Mouse (Mus musculus) CH12.LX (cell line): ENCODE results near the gene Sema7a. TPM values are rescaled to one million over a fixed set of nuclear protein-coding genes. Genes with fewer than 3 reads are reported as not detected.
A peak's percentile ranks its signal among the peaks of the same experiment; 100 is the strongest.

Experiments used
- DNase-seq: peaks from one replicate; pipeline ENCODE4 v3.0.0-alpha.2; 2013; ENCODE audit errors: extremely low read depth
- H3K27ac ChIP-seq: 2 replicates; pipeline ENCODE4 v1.5.1; 2012; ENCODE audit warnings: low read depth, mild to moderate bottlenecking, control low read depth, moderate library complexity; ENCODE audit not compliant: insufficient read depth
- H3K27me3 ChIP-seq: replicated peaks from 2 replicates; pipeline ENCODE3; 2012; ENCODE audit warnings: inconsistent platforms
- H3K36me3 ChIP-seq, 2 experiments: replicated peaks in 1 of 2; 2 replicates each; pipeline versions ENCODE3 to v1.6.1; 2012; ENCODE audit warnings: inconsistent platforms in 1 of 2, low read length in 1 of 2, mild to moderate bottlenecking in 1 of 2, mixed read lengths in 1 of 2, moderate library complexity in 1 of 2; ENCODE audit not compliant: control insufficient read depth in 1 of 2, insufficient read depth in 1 of 2
- H3K4me1 ChIP-seq, 2 experiments: 2 replicates each; pipeline ENCODE4 v1.6.1; 2012; ENCODE audit warnings: inconsistent platforms in 1 of 2, moderate library complexity in 1 of 2; ENCODE audit not compliant: insufficient read depth in 2 of 2, control insufficient read depth in 1 of 2
- H3K4me2 ChIP-seq: 2 replicates; pipeline ENCODE4 v1.6.1; 2012; ENCODE audit warnings: low read depth, mild to moderate bottlenecking, control low read depth; ENCODE audit not compliant: poor library complexity, insufficient read depth, severe bottlenecking
- H3K4me3 ChIP-seq, 3 experiments: fragments of 150-350 bp in 1 of 3; sonication (generic) in 1 of 3; replicated peaks in 1 of 3; 2 replicates each; pipeline versions ENCODE3 to v1.5.1; 2011 to 2012; ENCODE audit warnings: low read depth in 2 of 3, low read length in 2 of 3, mild to moderate bottlenecking in 2 of 3, moderate library complexity in 2 of 3, control low read depth in 1 of 3, improper control_type of control experiment in 1 of 3, inconsistent platforms in 1 of 3, mixed read lengths in 1 of 3; ENCODE audit not compliant: poor library complexity in 1 of 3
- H3K79me2 ChIP-seq: replicated peaks from 2 replicates; pipeline ENCODE4 v1.6.1; 2012; ENCODE audit warnings: mild to moderate bottlenecking, moderate library complexity; ENCODE audit not compliant: control insufficient read depth, poor library complexity, insufficient read depth, severe bottlenecking; ENCODE audit errors: extremely low read depth
- H3K9ac ChIP-seq: 2 replicates; pipeline ENCODE4 v1.6.1; 2012; ENCODE audit warnings: low read depth, mild to moderate bottlenecking, control low read depth, moderate library complexity; ENCODE audit not compliant: insufficient read depth
- H3K9me3 ChIP-seq: replicated peaks from 2 replicates; pipeline ENCODE3; 2012; ENCODE audit warnings: low read length, inconsistent platforms, mixed read lengths
- CHD1 ChIP-seq: IDR thresholded peaks from 2 replicates; pipeline ENCODE4 v1.6.1; 2012; ENCODE audit warnings: low read depth, low read length, improper control_type of control experiment, inconsistent platforms
- CTCF ChIP-seq, 2 experiments: IDR thresholded peaks in 1 of 2; conservative IDR thresholded peaks in 1 of 2; 2 replicates each; pipeline ENCODE4 v1.5.1; 2011 to 2012; ENCODE audit warnings: low read depth in 2 of 2, low read length in 2 of 2, improper control_type of control experiment in 1 of 2, inconsistent platforms in 1 of 2, mild to moderate bottlenecking in 1 of 2, moderate library complexity in 1 of 2
- E2F4 ChIP-seq: IDR thresholded peaks from 2 replicates; pipeline ENCODE4 v1.6.1; 2011; ENCODE audit warnings: low read depth, low read length, improper control_type of control experiment; ENCODE audit not compliant: insufficient replicate concordance
- ELF1 ChIP-seq: IDR thresholded peaks from 2 replicates; pipeline ENCODE4 v1.6.1; 2014; ENCODE audit warnings: low read depth, mild to moderate bottlenecking, inconsistent platforms, low read length, improper control_type of control experiment
- ETS1 ChIP-seq: conservative IDR thresholded peaks from 2 replicates; pipeline ENCODE4 v1.6.1; 2012; ENCODE audit warnings: low read depth, mild to moderate bottlenecking, inconsistent platforms, low read length, improper control_type of control experiment, moderate library complexity
- GABPA ChIP-seq: IDR thresholded peaks from 2 replicates; pipeline ENCODE4 v1.6.1; 2012; ENCODE audit warnings: low read depth, low read length, improper control_type of control experiment, inconsistent platforms; ENCODE audit not compliant: insufficient replicate concordance
- JUN ChIP-seq: IDR thresholded peaks from 2 replicates; pipeline ENCODE4 v1.6.1; 2011; ENCODE audit warnings: low read depth, mild to moderate bottlenecking, low read length, improper control_type of control experiment, moderate library complexity; ENCODE audit not compliant: insufficient read depth
- JUND ChIP-seq: conservative IDR thresholded peaks from 2 replicates; pipeline ENCODE4 v1.6.1; 2011; ENCODE audit warnings: low read depth, low read length, improper control_type of control experiment
- KAT2A ChIP-seq: IDR thresholded peaks from 2 replicates; pipeline ENCODE4 v1.6.1; 2012; ENCODE audit warnings: low read length, improper control_type of control experiment, inconsistent platforms; ENCODE audit not compliant: insufficient replicate concordance
- MAFK ChIP-seq: IDR thresholded peaks from 2 replicates; pipeline ENCODE4 v1.6.1; 2011; ENCODE audit warnings: low read length, improper control_type of control experiment; ENCODE audit not compliant: insufficient replicate concordance
- MAX ChIP-seq: IDR thresholded peaks from 2 replicates; pipeline ENCODE4 v1.6.1; 2011; ENCODE audit warnings: low read length, improper control_type of control experiment
- MAZ ChIP-seq: IDR thresholded peaks from 2 replicates; pipeline ENCODE4 v1.6.1; 2012; ENCODE audit warnings: low read depth, mild to moderate bottlenecking, inconsistent platforms, low read length, improper control_type of control experiment, moderate library complexity
- MEF2A ChIP-seq: IDR thresholded peaks from 2 replicates; pipeline ENCODE4 v1.6.1; 2014; ENCODE audit warnings: low read depth, mild to moderate bottlenecking, inconsistent platforms, low read length, improper control_type of control experiment, borderline replicate concordance
- NELFE ChIP-seq: IDR thresholded peaks from 2 replicates; pipeline ENCODE4 v1.6.1; 2011; ENCODE audit warnings: low read depth, low read length, improper control_type of control experiment
- PAX5 ChIP-seq: IDR thresholded peaks from 2 replicates; pipeline ENCODE4 v1.6.1; 2012; ENCODE audit warnings: low read length, inconsistent platforms, mixed read lengths
- POLR2AphosphoS2 ChIP-seq: IDR thresholded peaks from 2 replicates; pipeline ENCODE4 v1.6.1; 2011; ENCODE audit warnings: low read depth, low read length, improper control_type of control experiment
- RAD21 ChIP-seq: IDR thresholded peaks from 2 replicates; pipeline ENCODE4 v1.6.1; 2011; ENCODE audit warnings: low read depth, mild to moderate bottlenecking, low read length, improper control_type of control experiment, moderate library complexity
- RCOR1 ChIP-seq: conservative IDR thresholded peaks from 2 replicates; pipeline ENCODE4 v1.6.1; 2012; ENCODE audit warnings: low read depth, mild to moderate bottlenecking, inconsistent platforms, low read length, improper control_type of control experiment
- SIN3A ChIP-seq: IDR thresholded peaks from 2 replicates; pipeline ENCODE4 v1.6.1; 2012; ENCODE audit warnings: low read length, improper control_type of control experiment, inconsistent platforms
- TCF12 ChIP-seq: IDR thresholded peaks from 2 replicates; pipeline ENCODE4 v1.6.1; 2014; ENCODE audit warnings: low read depth, mild to moderate bottlenecking, inconsistent platforms, low read length, improper control_type of control experiment
- UBTF ChIP-seq: IDR thresholded peaks from 2 replicates; pipeline ENCODE4 v1.6.1; 2012; ENCODE audit warnings: low read depth, mild to moderate bottlenecking, inconsistent platforms, low read length, improper control_type of control experiment, moderate library complexity
- ZC3H11A ChIP-seq: IDR thresholded peaks from 2 replicates; pipeline ENCODE4 v1.6.1; 2012; ENCODE audit warnings: low read depth, mild to moderate bottlenecking, inconsistent platforms, low read length, improper control_type of control experiment
- dilution Hi-C: fragments of 300-500 bp; cut with MboI; formaldehyde crosslinking; loops from 2 replicates; pipeline ENCODE4 v1.14.3; 2020; ENCODE audit warnings: low sequenced_read_pairs; ENCODE audit not compliant: extremely low pct_unique_long_range_greater_than_20kb, extremely low pct_ligation_motif_present
- in situ Hi-C: fragments of 300-500 bp; cut with MboI; formaldehyde crosslinking; loops from 3 replicates; pipeline ENCODE4 v1.14.3; 2019; ENCODE audit warnings: low sequenced_read_pairs, low pct_ligation_motif_present, low pct_unique_long_range_greater_than_20kb, mixed read lengths
- polyA plus RNA-seq: library from polyadenylated mRNA; unstranded; fragments of >175 nt; gene quantifications from 2 replicates; pipeline ENCODE4 v1.2.1, GENCODE M21; 2012; ENCODE audit warnings: low read depth; ENCODE audit not compliant: insufficient read length
- total RNA-seq, 2 experiments: library from RNA; depleted of rRNA; stranded (reverse); fragments of 300-350 nt in 1 of 2; fragments of >200 nt in 1 of 2; gene quantifications; 2 replicates each; pipeline ENCODE4 v1.2.3; 2012 to 2014

Sema7a gene
- total and polyA plus RNA-seq, 3 experiments = 88.6 to 181 (median 89.4) TPM

DNA sequence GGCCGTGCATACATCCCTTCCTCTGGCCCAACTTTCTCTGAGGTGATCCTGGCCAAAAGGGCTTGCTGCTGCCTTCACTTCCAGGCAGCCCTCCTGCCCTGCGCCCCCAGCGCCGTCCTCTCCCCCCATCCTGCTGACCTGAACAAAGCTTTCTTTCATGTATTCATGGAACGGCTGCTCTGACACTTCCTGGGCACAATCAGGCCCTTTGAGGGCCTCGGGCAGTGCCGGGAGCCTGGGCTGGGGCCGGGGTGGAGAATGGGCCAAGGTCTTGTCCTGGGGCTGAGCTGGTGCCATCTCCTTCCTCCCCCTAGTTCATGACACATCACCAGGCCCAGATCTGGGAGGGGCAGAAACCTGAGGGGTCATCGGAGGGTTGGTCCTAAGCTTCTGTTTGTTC, 10.6 kb downstream of the Sema7a start:
- Histone ChIP-seq H3K9me3 (no peaks in the 10 kb centered on the region), H3K4me2 (peak overlapping the region; percentile 95)
- TF ChIP-seq UBTF (peak; percentile 66; the same call in 1 of the 2 replicates), MAZ (no peak), SIN3A (0 out of 2 replicates have a peak, but pooled peaks have one; percentile 14)
- TF ChIP-seq, all 38 proteins: peak for 2
- Histone ChIP-seq H3K4me1 (peaks cover 46 to 86% of the 10 kb centered on the region in 2 experiments), H3K36me3 (peaks cover 69 to 97% of the 10 kb centered on the region in 2 experiments), H3K27ac (peak overlapping the region; percentile 96), H3K79me2 (peaks cover 100% of the 10 kb centered on the region), H3K27me3 (no peaks in the 10 kb centered on the region), H3K4me3 (peak overlapping the region; percentile 52 to 64 (median 60)), H3K9ac (peak overlapping the region; percentile 89)
- in situ Hi-C loops (no loop called here), dilution Hi-C loops (no loop called here)
- DNase-seq = no peak

DNA sequence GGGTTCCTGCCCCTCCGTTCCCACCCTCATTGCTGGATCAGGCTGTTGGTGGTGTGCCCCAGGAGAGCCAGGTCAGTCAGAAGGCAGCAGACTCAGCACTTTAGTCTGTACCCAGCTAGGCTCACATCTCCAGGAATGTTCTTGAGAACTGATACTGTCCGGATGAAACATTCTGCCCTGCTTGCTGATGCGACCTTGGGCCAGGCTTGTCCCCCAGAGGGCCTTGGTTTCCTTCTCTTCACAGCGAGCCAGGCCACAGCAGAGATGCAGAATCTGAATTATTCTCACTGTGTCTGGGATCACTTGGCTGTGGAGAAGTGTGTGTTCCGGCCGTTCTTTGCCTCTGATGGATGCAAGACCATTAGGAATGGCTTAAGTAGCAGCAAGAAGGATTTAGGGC, 12.1 kb downstream of the Sema7a start:
- Histone ChIP-seq H3K9ac (peak overlapping the region; percentile 89), H3K27ac (peak overlapping the region; percentile 96), H3K4me2 (peak overlapping the region; percentile 95), H3K36me3 (peaks cover 70 to 96% of the 10 kb centered on the region in 2 experiments), H3K4me1 (peaks cover 46 to 85% of the 10 kb centered on the region in 2 experiments), H3K79me2 (peaks cover 98% of the 10 kb centered on the region), H3K27me3 (no peaks in the 10 kb centered on the region), H3K9me3 (no peaks in the 10 kb centered on the region), H3K4me3 (peak overlapping the region; percentile 52 to 64 (median 60))
- in situ Hi-C loops = no loop called here
- dilution Hi-C loops = no loop called here
- DNase-seq = no peak
- TF ChIP-seq UBTF (0 out of 2 replicates have a peak, but pooled peaks have one; percentile 33), MAZ (no peak), CHD1 (no peak; the same call in 1 of the 2 replicates), SIN3A (peak; percentile 51; the same call in 1 of the 2 replicates), MAFK (peak; percentile 49; the same call in 1 of the 2 replicates)

GRCm38 (mm10) chr9:57954962-57955744, 15.2 kb downstream of the Sema7a start:
- H3K27ac ChIP-seq = peak overlapping the region; percentile 99
- peak overlapping the region; percentile 29 to 60 (median 48) for H3K4me3 ChIP-seq
- DNase-seq = peak; percentile 92
- dilution Hi-C loops (no loop called here), in situ Hi-C loops (no loop called here)
- peaks cover 76 to 96% of the 10 kb centered on the region in 2 experiments for H3K36me3 ChIP-seq
- H3K9me3 ChIP-seq = no peaks in the 10 kb centered on the region
- H3K4me1 ChIP-seq = peaks cover 46 to 92% of the 10 kb centered on the region in 2 experiments
- H3K4me2 ChIP-seq = peak overlapping the region; percentile 95
- H3K9ac ChIP-seq = peak overlapping the region; percentile 89
- peaks cover 86% of the 10 kb centered on the region for H3K79me2 ChIP-seq
- H3K27me3 ChIP-seq = no peaks in the 10 kb centered on the region
- TF ChIP-seq JUND (0 out of 2 replicates have a peak, but pooled peaks have one; percentile 14), GABPA (no peak), JUN (peak; percentile 79), KAT2A (no peak), TCF12 (peak; percentile 88), ETS1 (peak; percentile 95), MEF2A (peak; percentile 72), MAX (no peak; the same call in 1 of the 2 replicates), E2F4 (no peak), UBTF (no peak), ZC3H11A (no peak), PAX5 (no peak), CTCF (conservative IDR thresholded peaks at IDR 0.05 in 1 of 2, IDR thresholded peaks at IDR 0.05 in 1 of 2; ENCODE audit: low read depth in 2 of 2, low read length in 2 of 2) (no peak), NELFE (no peak), ELF1 (no peak), CHD1 (no peak; the same call in 1 of the 2 replicates), POLR2AphosphoS2 (no peak), RAD21 (no peak; the same call in 1 of the 2 replicates), RCOR1 (peak; percentile 71; the same call in 1 of the 2 replicates)
